Mouse (Mus musculus) hindbrain, embryonic 12.5 days (tissue): ENCODE measurements around the gene Itpr1. TPM values are rescaled to one million over a fixed set of nuclear protein-coding genes. Genes with fewer than 3 reads are reported as not detected.

Source experiments
- ATAC-seq: fragments of 200-750 bp; cut with Nextera tagmentation; 2 replicates; pipeline ENCODE4 v1.8.0; 2017; ENCODE audit warnings: moderate TSS enrichment; ENCODE audit not compliant: low FRiP score
- H3K27ac ChIP-seq: fragments of 300-500 bp; sonication (generic); 2 replicates; pipeline ENCODE4 v1.5.1; 2016; ENCODE audit warnings: mild to moderate bottlenecking
- H3K27me3 ChIP-seq: fragments of 300-500 bp; sonication (generic); 2 replicates; pipeline ENCODE4 v1.6.1; 2016; ENCODE audit warnings: mild to moderate bottlenecking
- H3K36me3 ChIP-seq: fragments of 300-500 bp; sonication (generic); 2 replicates; pipeline ENCODE4 v1.6.1; 2016; ENCODE audit warnings: mild to moderate bottlenecking
- H3K4me1 ChIP-seq: fragments of 300-500 bp; sonication (generic); 2 replicates; pipeline ENCODE4 v1.6.1; 2016
- H3K4me2 ChIP-seq: fragments of 300-500 bp; sonication (generic); replicated peaks from 2 replicates; pipeline ENCODE4 v1.6.1; 2016; ENCODE audit warnings: mild to moderate bottlenecking
- H3K4me3 ChIP-seq: fragments of 300-500 bp; sonication (generic); 2 replicates; pipeline ENCODE4 v1.5.1; 2016; ENCODE audit warnings: mild to moderate bottlenecking
- H3K9ac ChIP-seq: fragments of 300-500 bp; sonication (generic); 2 replicates; pipeline ENCODE4 v1.6.1; 2016; ENCODE audit warnings: mild to moderate bottlenecking, moderate library complexity
- H3K9me3 ChIP-seq: fragments of 300-500 bp; sonication (generic); replicated peaks from 2 replicates; pipeline ENCODE4 v1.6.1; 2016; ENCODE audit warnings: mild to moderate bottlenecking
- WGBS: fragments of 180-500 bp; shearing (Covaris S2); methylation state at CpG from one replicate; pipeline ENCODE4 v1.1.7; 2016; 5-methylcytosine and 5-hydroxymethylcytosine counted together
- polyA plus RNA-seq: library from polyadenylated mRNA; unstranded; fragments of >200 nt; fragmentation: Nextera tagmentation; extraction: Ambion mirVana; gene quantifications from 2 replicates; pipeline ENCODE4 v1.2.1, GENCODE M21; 2016

Itpr1 gene
- polyA plus RNA-seq, 1 experiment from 2014 or later = 8.2 TPM

GRCm38 (mm10) chr6:108458182-108458571, 245.3 kb downstream of the Itpr1 start:
- Histone ChIP-seq H3K4me1 (peaks cover 24% of the 10 kb centered on the region), H3K36me3 (no peaks in the 10 kb centered on the region), H3K4me3 (no peak overlapping the region), H3K9ac (no peak overlapping the region), H3K4me2 (no peak overlapping the region), H3K27ac (no peak overlapping the region), H3K27me3 (peaks cover 5% of the 10 kb centered on the region; the same call in 1 of the 2 replicates), H3K9me3 (no peaks in the 10 kb centered on the region)
- no peak for ATAC-seq
- WGBS = 33% methylated on average over 2 of the region's 2 CpGs

GRCm38 (mm10) chr6:108458826-108459225, 245.9 kb downstream of the Itpr1 start:
- H3K9me3 ChIP-seq = no peaks in the 10 kb centered on the region
- H3K4me1 ChIP-seq = peaks cover 22% of the 10 kb centered on the region
- H3K27me3 ChIP-seq = peaks cover 5% of the 10 kb centered on the region; the same call in 1 of the 2 replicates
- WGBS = 91% methylated on average over 11 of the region's 11 CpGs
- no peak overlapping the region for H3K27ac ChIP-seq
- H3K4me2 ChIP-seq = no peak overlapping the region
- no peak overlapping the region for H3K4me3 ChIP-seq
- no peak overlapping the region for H3K9ac ChIP-seq
- ATAC-seq = no peak
- no peaks in the 10 kb centered on the region for H3K36me3 ChIP-seq

GRCm38 (mm10) chr6:108464308-108464979, 251.5 kb downstream of the Itpr1 start:
- no peak overlapping the region for H3K9ac ChIP-seq
- 88% methylated on average over 8 of the region's 8 CpGs for WGBS
- peaks cover 12% of the 10 kb centered on the region; the same call in 1 of the 2 replicates for H3K4me1 ChIP-seq
- H3K9me3 ChIP-seq = no peaks in the 10 kb centered on the region
- H3K27ac ChIP-seq = no peak overlapping the region
- H3K4me3 ChIP-seq = no peak overlapping the region
- H3K27me3 ChIP-seq = no peaks in the 10 kb centered on the region
- no peaks in the 10 kb centered on the region for H3K36me3 ChIP-seq
- ATAC-seq = no peak
- H3K4me2 ChIP-seq = no peak overlapping the region

- peaks cover 12% of the 10 kb centered on the region; the same call in 1 of the 2 replicates for H3K4me1 ChIP-seq
- H3K9ac ChIP-seq = no peak overlapping the region
- H3K27me3 ChIP-seq = no peaks in the 10 kb centered on the region
- ATAC-seq = no peak
- no peaks in the 10 kb centered on the region for H3K36me3 ChIP-seq
- H3K9me3 ChIP-seq = no peaks in the 10 kb centered on the region
- 97% methylated on average over 5 of the region's 5 CpGs for WGBS
- H3K4me3 ChIP-seq = no peak overlapping the region
- H3K27ac ChIP-seq = no peak overlapping the region
- H3K4me2 ChIP-seq = no peak overlapping the region
These were observed 252.3 kb downstream of the Itpr1 start for GRCm38 (mm10) chr6:108465159-108465558.

- Histone ChIP-seq H3K4me3 (no peak overlapping the region), H3K4me2 (no peak overlapping the region), H3K27me3 (no peaks in the 10 kb centered on the region), H3K27ac (no peak overlapping the region), H3K4me1 (peaks cover 12% of the 10 kb centered on the region; the same call in 1 of the 2 replicates), H3K9ac (no peak overlapping the region), H3K36me3 (no peaks in the 10 kb centered on the region), H3K9me3 (no peaks in the 10 kb centered on the region)
- no peak for ATAC-seq
- WGBS = 79% methylated on average over 8 of the region's 8 CpGs
These were observed 253.2 kb downstream of the Itpr1 start for GRCm38 (mm10) chr6:108466061-108466531.

GRCm38 (mm10) chr6:108467597-108467996, 254.7 kb downstream of the Itpr1 start:
- Histone ChIP-seq H3K4me2 (no peak overlapping the region), H3K9me3 (no peaks in the 10 kb centered on the region), H3K9ac (no peak overlapping the region), H3K27me3 (no peaks in the 10 kb centered on the region), H3K4me3 (no peak overlapping the region), H3K4me1 (peaks cover 12% of the 10 kb centered on the region; the same call in 1 of the 2 replicates), H3K36me3 (no peaks in the 10 kb centered on the region), H3K27ac (no peak overlapping the region)
- no peak for ATAC-seq
- WGBS = 82% methylated on average over 6 of the region's 6 CpGs

GRCm38 (mm10) chr6:108468226-108468825, 255.4 kb downstream of the Itpr1 start:
- Histone ChIP-seq H3K4me3 (no peak overlapping the region), H3K36me3 (no peaks in the 10 kb centered on the region), H3K27ac (no peak overlapping the region), H3K9me3 (no peaks in the 10 kb centered on the region), H3K27me3 (no peaks in the 10 kb centered on the region), H3K9ac (no peak overlapping the region), H3K4me1 (peaks cover 12% of the 10 kb centered on the region; the same call in 1 of the 2 replicates), H3K4me2 (no peak overlapping the region)
- no peak for ATAC-seq
- WGBS = 60% methylated on average over 3 of the region's 3 CpGs

- Histone ChIP-seq H3K4me2 (no peak overlapping the region), H3K36me3 (no peaks in the 10 kb centered on the region), H3K9me3 (no peaks in the 10 kb centered on the region), H3K27ac (no peak overlapping the region), H3K27me3 (no peaks in the 10 kb centered on the region), H3K4me3 (no peak overlapping the region), H3K9ac (no peak overlapping the region), H3K4me1 (peaks cover 12% of the 10 kb centered on the region; the same call in 1 of the 2 replicates)
- ATAC-seq = no peak
- WGBS = 87% methylated on average over 3 of the region's 3 CpGs
These were observed 259.0 kb downstream of the Itpr1 start for GRCm38 (mm10) chr6:108471878-108472277.

- WGBS = 84% methylated on average over 3 of the region's 3 CpGs
- Histone ChIP-seq H3K4me2 (no peak overlapping the region), H3K36me3 (no peaks in the 10 kb centered on the region), H3K9ac (no peak overlapping the region), H3K27ac (no peak overlapping the region), H3K4me3 (no peak overlapping the region), H3K27me3 (no peaks in the 10 kb centered on the region), H3K9me3 (no peaks in the 10 kb centered on the region), H3K4me1 (peaks cover 10% of the 10 kb centered on the region; the same call in 1 of the 2 replicates)
- ATAC-seq = no peak
These were observed 259.9 kb downstream of the Itpr1 start for GRCm38 (mm10) chr6:108472748-108473147.

- H3K4me2 ChIP-seq = no peak overlapping the region
- no peak overlapping the region for H3K27ac ChIP-seq
- H3K36me3 ChIP-seq = no peaks in the 10 kb centered on the region
- H3K9ac ChIP-seq = no peak overlapping the region
- ATAC-seq = no peak
- no peak overlapping the region for H3K4me3 ChIP-seq
- H3K4me1 ChIP-seq = no peaks in the 10 kb centered on the region
- no peaks in the 10 kb centered on the region for H3K9me3 ChIP-seq
- WGBS = 89% methylated on average over 8 of the region's 8 CpGs
- no peaks in the 10 kb centered on the region for H3K27me3 ChIP-seq
These were observed 263.9 kb downstream of the Itpr1 start for GRCm38 (mm10) chr6:108476797-108477235.

GRCm38 (mm10) chr6:108477602-108478001, 264.7 kb downstream of the Itpr1 start:
- WGBS = 88% methylated on average over 6 of the region's 6 CpGs
- Histone ChIP-seq H3K4me2 (no peak overlapping the region), H3K4me3 (no peak overlapping the region), H3K27ac (no peak overlapping the region), H3K9me3 (no peaks in the 10 kb centered on the region), H3K27me3 (no peaks in the 10 kb centered on the region), H3K4me1 (no peaks in the 10 kb centered on the region), H3K36me3 (no peaks in the 10 kb centered on the region), H3K9ac (no peak overlapping the region)
- ATAC-seq = no peak

GRCm38 (mm10) chr6:108481190-108481589, 268.3 kb downstream of the Itpr1 start:
- no peak overlapping the region for H3K4me2 ChIP-seq
- 90% methylated on average over 4 of the region's 4 CpGs for WGBS
- H3K27me3 ChIP-seq = no peaks in the 10 kb centered on the region
- no peaks in the 10 kb centered on the region for H3K4me1 ChIP-seq
- no peak overlapping the region for H3K9ac ChIP-seq
- no peaks in the 10 kb centered on the region for H3K36me3 ChIP-seq
- no peak overlapping the region for H3K27ac ChIP-seq
- no peak for ATAC-seq
- H3K4me3 ChIP-seq = no peak overlapping the region
- H3K9me3 ChIP-seq = no peaks in the 10 kb centered on the region
